Mouse (Mus musculus) lung, adult 2 months (tissue): ENCODE measurements around the gene Dhx32.

ENCODE experiments used
- CTCF ChIP-seq: fragments of 200-500 bp; IDR thresholded peaks from 2 replicates; pipeline ENCODE4 v1.5.1; 2011; ENCODE audit warnings: mild to moderate bottlenecking, low read length, control low read depth; ENCODE audit not compliant: insufficient read depth
- POLR2A ChIP-seq: fragments of 200-500 bp; IDR thresholded peaks from 2 replicates; pipeline ENCODE4 v1.6.1; 2011; ENCODE audit warnings: low read depth, mild to moderate bottlenecking, control low read depth, low read length, borderline replicate concordance; ENCODE audit errors: extremely low read depth

- 0 out of 2 replicates have a peak, but pooled peaks have one; percentile 5 for TF ChIP-seq CTCF
- no peak for TF ChIP-seq POLR2A
These were observed 42.1 kb upstream of the Dhx32 start for GRCm38 (mm10) chr7:133824579-133824978.
